Mouse (Mus musculus) megakaryocyte, embryonic 14.5 days (primary cell): ENCODE measurements at regions not wholly inside any gene's neighbourhood (a gene's known extent, or its start where the extent isn't known, plus 50 kb on each side); places are given as distances from the start of the nearest gene placed in this dataset.

Source experiments
- FLI1 ChIP-seq: IDR thresholded peaks from 2 replicates; pipeline ENCODE4 v1.6.1; 2012; ENCODE audit warnings: low read length, inconsistent platforms, mixed read lengths
- GATA1 ChIP-seq: IDR thresholded peaks from 3 replicates; pipeline ENCODE4 v1.6.1; 2012; ENCODE audit warnings: mixed read lengths, low read length, inconsistent platforms, borderline replicate concordance

DNA sequence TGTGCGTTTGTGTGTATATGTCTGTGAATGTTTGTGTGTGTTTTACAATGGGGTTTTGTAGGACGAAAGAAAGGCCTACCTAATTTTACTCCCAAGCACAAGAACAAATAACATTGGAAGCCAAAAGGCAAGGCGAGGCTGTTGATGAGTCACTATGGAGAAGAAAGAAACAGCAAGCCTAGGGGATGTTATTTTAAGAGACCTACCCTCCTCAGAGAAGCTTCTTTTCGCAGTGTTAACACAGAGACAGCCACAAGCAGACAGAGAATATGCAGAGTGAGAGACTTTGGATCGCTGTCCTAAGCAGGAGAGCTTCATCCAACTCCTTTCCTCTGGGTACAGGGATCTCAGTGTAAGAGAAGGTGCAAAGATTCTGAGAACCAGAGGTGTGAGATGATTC is 57.3 kb upstream of the Frmd4a start:
- TF ChIP-seq GATA1 (no peak), FLI1 (no peak)
